Mouse (Mus musculus) urinary bladder, postnatal 14 days (tissue): ENCODE data around the gene Ttc26.
A peak's percentile ranks its signal among the peaks of the same experiment; 100 is the strongest.
"Not testable (repeated sequence)": the region's sequence is repeated elsewhere in the genome, so short reads cannot be mapped to it uniquely, and the experiment has no call there.

Experiments used
- DNase-seq: peaks from one replicate; pipeline ENCODE4 v3.0.0; 2021; ENCODE audit warnings: low spot score

Ttc26 gene

GRCm38 (mm10) chr6:38356661-38357433, 24.4 kb upstream of the Ttc26 start:
- not testable (repeated sequence) for DNase-seq

DNA sequence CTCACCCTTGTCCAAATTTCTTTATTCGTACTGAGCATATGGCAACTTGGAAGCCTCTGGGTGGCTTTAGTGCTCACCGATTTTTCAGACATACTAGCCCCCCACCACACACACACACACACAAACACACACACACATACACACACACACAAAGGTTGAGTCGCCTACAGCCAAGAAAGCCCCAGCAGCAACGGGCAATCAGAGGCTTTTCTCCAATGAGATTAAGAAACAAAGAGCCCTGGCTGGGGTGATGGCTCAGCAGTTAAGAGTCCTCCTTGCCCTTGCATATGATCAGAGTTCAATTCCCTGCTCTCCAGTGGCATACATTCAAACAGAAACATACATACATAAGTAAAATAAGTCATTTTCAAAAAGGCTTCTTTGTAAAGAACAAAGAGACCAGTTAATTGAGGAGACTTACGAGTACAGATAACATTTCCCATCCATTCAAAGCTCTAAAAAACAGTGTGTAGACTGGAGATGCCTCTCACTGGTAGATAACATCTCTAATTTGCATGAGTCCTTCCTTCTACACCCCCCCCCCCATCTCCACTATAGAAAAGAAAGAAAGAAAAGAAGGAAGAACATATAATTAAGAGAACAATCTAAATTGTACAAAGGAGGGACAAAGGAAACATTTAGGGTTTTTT, 23.5 kb upstream of the Ttc26 start:
- DNase-seq: no peak

- DNase-seq: no peak
Observed at GRCm38 (mm10) chr6:38358253-38359027, 22.8 kb upstream of the Ttc26 start.

DNA sequence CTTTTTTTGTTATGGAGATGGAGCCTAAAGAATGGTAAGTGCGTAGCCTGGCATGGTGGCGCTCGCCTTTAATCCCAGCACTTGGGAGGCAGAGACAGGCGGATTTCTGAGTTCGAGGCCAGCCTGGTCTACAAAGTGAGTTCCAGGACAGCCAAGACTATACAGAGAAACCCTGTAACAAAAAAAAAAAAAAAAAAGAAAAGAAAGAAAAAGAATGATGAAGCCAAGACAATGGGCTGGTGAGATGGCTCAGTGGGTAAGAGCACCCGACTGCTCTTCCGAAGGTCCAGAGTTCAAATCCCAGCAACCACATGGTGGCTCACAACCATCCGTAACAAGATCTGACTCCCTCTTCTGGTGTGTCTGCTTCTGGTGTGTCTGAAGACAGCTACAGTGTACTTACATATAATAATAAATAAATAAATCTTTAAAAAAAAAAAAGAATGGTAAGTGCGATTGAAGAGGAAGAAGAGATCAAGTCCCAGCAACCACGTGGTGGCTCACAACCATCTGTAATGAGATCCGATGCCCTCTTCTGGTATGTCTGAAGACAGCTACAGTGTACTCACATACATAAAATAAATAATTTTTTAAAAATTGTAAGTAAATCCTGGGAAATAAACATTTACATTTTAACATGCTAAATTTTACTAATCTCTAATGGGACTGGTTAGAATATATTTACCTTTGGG, 22.1 kb upstream of the Ttc26 start:
- DNase-seq: not testable (repeated sequence)

GRCm38 (mm10) chr6:38359736-38360499, 21.4 kb upstream of the Ttc26 start:
- no peak for DNase-seq

- no peak for DNase-seq
Observed at GRCm38 (mm10) chr6:38361065-38361464, 20.2 kb upstream of the Ttc26 start.

GRCm38 (mm10) chr6:38361937-38362336, 19.3 kb upstream of the Ttc26 start:
- no peak for DNase-seq

- no peak for DNase-seq
Observed at GRCm38 (mm10) chr6:38363370-38363769, 17.9 kb upstream of the Ttc26 start.

DNA sequence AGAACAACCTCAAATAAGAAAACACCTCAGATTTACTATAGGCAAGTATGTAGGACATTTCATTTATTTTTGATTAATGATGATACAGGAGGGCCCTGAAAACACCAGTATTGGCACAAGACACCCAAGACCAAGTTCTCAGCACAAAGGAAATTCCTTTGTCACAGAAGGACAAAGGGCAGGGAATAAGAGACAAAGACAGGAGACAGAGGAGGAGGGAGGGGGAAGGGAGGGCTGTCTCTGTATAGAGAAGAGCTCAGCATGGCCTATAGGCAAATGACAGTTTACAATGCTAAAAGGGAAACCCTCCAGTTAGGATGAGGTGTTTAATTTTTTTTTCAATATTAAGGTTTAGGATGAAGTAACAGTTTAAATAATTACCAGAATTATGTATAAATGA, 17.1 kb upstream of the Ttc26 start:
- no peak for DNase-seq

DNA sequence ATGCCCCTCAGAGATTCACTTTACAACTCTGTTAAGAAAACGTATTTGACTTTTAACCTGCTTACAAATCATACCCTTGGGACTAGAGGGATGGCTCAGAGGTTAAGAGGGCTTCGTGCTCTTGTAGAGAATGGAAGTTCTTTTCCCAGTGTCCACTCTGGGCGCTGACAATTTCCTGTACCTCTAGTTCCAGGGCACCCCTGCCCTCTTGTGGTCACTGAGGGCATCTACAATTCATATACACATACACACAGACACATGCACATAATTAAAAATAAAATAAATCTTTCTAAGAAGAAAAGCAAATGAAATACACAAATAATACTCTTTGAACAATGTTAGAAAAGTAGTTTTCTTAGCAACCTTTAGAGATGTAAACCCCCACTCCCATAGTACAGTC, 11.3 kb upstream of the Ttc26 start:
- DNase-seq: no peak

GRCm38 (mm10) chr6:38374271-38374670, 7.0 kb upstream of the Ttc26 start:
- DNase-seq: no peak

- DNase-seq: no peak
Observed at GRCm38 (mm10) chr6:38380764-38381128, 523 bp upstream of the Ttc26 start.

DNA sequence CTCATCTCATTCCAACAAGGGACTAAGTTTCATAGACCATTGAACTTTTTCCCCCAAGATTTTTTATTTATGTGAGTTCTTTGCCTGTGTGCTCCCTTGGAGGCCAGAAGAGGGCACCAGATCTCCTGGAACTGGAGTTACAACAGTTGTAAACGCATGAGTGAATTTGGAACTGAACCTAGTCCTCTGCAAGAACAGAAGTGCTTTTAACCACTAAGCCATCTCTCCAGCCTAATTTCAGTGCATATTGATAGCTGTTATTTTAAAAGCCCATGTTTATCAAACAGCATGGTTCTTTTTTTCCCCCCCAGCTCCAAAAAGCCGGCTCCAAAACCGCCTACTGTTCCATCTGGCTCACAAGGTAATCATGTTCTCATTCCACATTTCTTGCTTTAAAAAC, 8.4 kb downstream of the Ttc26 start:
- no peak for DNase-seq

GRCm38 (mm10) chr6:38432457-38432856, 51.2 kb downstream of the Ttc26 start:
- not testable (repeated sequence) for DNase-seq

GRCm38 (mm10) chr6:38433261-38434033, 52.2 kb downstream of the Ttc26 start, which contains the start of gene Ubn2:
Gene Ubn2, plus strand, starts transcription at chr6:38433950.
- DNase-seq: peak; percentile 98

GRCm38 (mm10) chr6:38434055-38435023, 53.1 kb downstream of the Ttc26 start:
- peak; percentile 44 for DNase-seq

GRCm38 (mm10) chr6:38443842-38444241, 62.6 kb downstream of the Ttc26 start:
- DNase-seq: peak; percentile 4

- DNase-seq: no peak
Observed at GRCm38 (mm10) chr6:38448295-38448694, 67.0 kb downstream of the Ttc26 start.

DNA sequence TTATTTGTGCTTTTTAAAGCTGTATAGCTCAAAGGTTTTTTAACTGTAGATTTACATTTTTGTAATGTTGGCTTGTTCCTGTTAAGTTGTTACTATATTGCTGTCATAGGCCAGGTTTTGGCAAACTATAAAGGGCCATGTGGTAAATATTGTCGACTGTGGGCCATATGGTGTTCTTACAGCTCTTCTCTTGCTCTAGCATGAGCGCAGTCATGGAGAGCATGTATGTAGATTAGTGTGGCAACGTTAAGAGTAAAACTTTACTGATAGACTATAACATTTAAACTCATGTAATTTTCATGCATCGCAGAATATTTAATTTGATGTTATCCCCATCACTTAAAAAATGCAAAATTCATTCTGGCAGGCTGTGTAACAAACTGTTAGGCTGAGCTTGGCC, 71.8 kb downstream of the Ttc26 start:
- no peak for DNase-seq
